Mouse (Mus musculus): ENCODE data around the gene Ash1l. TPM values are rescaled to one million over a fixed set of nuclear protein-coding genes. Genes with fewer than 3 reads are reported as not detected.

The Ash1l gene
- total RNA-seq (2021): 10 to 100 TPM; 37.7 to 39.9 TPM

DNA sequence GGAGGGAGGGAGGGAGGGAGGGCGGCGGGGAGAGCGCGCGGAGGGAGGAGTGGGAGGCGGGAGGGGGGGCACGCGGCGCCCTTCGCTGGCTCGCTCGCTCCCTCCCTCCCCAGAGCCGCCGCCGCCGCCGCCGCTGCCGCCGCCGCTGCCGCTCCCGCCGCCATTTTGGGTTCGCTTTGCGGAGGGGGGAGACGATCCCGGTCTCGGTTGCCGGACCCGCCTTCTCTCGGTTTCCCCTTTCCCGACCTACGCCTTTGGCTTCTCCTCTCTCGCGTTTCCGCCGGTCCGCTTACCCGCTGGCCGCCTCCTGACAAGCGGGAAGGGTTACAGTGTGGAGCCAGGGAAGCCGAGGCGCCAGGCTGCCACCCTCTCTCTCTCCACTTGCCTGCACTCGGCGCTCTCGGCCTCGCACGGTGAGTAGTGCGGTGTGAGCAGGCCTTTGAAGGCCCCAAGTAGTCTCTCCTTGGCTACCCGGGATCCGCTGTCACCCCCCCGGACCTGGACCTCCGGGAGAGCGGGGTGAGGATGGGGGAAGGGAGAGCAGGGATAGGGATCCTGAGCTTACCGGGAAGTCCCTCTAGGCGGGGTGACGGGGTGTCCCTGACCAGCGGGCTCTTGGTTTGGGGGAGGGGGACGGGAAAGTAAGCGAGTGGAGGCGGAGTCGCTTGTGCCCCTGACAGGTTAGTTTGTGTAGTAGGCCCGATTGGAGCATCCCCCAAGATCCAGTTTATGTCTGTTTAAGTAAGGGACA, at the start of gene Ash1l, which contains the start of gene Dap3:
Gene Ash1l, plus strand, starts transcription at position 47 of the 751 bp plus-strand sequence.
Gene Dap3, minus strand, starts transcription at position 606 of the 751 bp plus-strand sequence.
- DNase-seq: peak; percentile 77 to 88

DNA sequence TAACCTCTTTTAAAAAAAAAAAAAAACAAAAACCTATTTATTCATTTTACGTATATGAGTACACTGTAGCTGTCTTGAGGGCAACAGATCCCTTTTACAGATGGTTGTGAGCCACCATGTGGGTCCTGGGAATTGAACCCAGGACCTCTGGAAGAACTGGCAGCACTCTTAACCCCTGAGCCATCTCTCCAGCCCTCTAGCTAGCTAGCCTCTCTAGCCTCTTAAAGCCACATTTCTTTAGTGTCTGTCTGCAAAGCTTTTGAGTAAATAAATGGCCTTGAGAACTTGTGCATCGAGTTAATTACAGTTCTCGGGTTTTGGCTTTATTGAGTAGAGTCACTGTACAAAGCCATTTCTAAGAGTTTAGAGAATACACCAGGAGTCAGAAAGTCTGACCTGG, 45.6 kb upstream of the Ash1l start:
- intact Hi-C loops (cut with DNase I): no loop called here
- DNase-seq: no peak

More for the DNA sequence above, at the start of gene Ash1l, which contains the start of gene Dap3:
- intact Hi-C loops (cut with DNase I): no loop called here

DNA sequence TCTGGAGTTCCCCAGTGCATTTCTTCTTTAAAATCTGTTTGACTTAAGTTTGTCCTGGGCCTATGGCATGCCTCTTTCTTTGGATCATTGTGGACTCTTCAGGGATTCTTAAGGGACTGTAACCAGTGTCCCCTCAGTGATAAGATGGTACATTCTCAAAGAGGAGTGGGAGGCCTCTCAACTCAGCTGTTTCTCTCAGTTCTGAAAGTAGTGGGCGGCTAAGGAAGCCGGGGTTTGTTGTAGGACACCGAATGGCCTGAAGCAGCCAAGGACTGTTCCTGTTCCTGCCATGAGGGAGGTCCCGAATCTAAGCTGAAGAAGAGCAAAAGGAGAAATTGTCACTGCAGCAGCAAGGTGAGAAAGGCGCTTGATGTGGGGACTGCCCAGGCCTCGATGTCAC, 45.2 kb upstream of the Ash1l start:
- intact Hi-C loops (cut with DNase I): no loop called here

GRCm38 (mm10) chr3:88905741-88906140, 44.7 kb upstream of the Ash1l start:
- no peak for DNase-seq
- intact Hi-C loops (cut with DNase I): no loop called here

More for the DNA sequence above, 45.2 kb upstream of the Ash1l start:
- no peak for DNase-seq

DNA sequence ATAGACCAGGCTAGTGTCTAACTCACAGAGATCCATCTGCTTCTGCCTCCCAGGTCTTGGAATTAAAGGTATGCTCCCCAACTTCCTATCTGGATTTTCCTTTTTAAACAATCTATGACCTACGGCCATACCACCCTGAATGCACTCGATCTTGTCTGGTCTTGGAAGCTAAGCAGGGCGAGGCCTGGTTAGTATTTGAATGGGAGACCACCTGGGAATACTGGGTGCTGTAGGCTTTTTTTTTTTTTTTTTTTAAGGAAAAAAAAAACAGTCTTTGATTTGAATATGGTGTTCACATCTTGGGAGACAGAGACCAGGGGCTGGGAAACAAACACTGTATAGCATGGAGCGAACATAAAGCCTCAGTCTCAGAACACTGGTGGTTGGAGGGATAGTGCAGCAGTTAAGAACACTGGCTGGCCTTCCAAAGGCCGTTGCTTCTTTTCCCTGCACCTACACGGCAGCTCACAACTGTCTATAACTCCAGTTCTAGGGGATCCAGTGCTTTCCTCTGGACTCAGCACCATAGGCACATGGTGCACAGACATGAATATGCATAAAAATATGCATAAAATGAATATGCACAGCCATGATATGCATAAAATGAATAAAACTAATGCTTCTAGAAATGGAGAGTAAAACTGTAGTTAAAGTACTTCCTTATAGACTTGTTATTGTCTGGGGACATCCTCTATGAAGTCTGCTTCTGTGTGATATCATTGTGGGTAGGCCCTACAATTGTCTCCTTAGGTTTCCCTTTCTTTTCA, 43.8 kb upstream of the Ash1l start:
- intact Hi-C loops (cut with DNase I): no loop called here

DNA sequence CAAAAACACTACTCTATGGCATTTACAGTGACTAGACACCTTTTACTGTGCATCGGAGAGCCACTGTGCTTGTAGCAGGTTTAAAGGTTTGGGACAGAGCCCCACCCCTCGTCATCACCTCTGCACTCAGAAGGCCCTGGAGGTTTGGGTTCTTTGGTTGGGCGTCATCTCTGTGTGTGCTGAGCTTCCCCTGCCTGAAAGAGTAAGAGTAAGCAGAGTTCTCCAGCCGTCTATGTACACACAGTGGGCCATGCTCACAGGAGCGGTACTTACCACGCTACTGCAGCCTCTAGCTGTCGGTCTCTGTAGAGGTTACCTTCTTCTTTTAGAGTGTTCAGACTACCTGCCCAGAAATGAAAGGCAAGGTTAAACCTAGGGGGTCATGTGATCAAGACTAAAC, 37.8 kb upstream of the Ash1l start:
- intact Hi-C loops (cut with DNase I): loop anchor here (10.0 kb wide), 1 partner anchor 252 kb away; the partner anchor contains the start of genes Clk2 and Hcn3
- DNase-seq: no peak

More for the DNA sequence above, 43.8 kb upstream of the Ash1l start:
- DNase-seq: no peak

GRCm38 (mm10) chr3:88913511-88914383, 36.7 kb upstream of the Ash1l start, which contains the start of gene Msto1:
Msto1 (minus strand) TSS chr3:88913999.
- DNase-seq: peak; percentile 89 to 91
- intact Hi-C loops (cut with DNase I): loop anchor here (10.0 kb wide), 1 partner anchor 251 kb away; the partner anchor contains the start of genes Clk2 and Hcn3

- intact Hi-C loops (cut with DNase I): loop anchor here (10.0 kb wide), 1 partner anchor 250 kb away; the partner anchor contains the start of genes Clk2 and Hcn3
- peak in 1 of 2 experiments; percentile 13 for DNase-seq
These were observed 36.0 kb upstream of the Ash1l start for GRCm38 (mm10) chr3:88914384-88914810.

DNA sequence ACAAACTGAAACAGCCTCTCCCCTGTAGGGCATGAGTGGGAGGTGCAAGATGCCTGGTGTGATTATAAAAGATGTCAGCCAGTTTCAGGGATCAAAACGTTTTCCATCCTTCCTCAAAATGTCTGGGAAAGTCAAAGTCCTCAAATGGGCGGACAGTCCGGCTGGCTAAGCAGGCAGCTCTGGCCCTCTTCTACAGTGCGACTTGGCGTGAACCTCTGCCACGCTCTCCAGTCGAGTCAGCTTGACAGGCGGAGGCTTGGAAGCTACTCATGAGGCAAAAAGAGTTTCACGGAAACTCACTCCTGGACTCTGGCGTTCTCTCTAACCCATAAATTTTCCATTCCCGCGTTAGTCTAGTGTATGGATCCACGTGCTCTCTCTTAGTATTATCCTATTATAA, 31.4 kb upstream of the Ash1l start:
- DNase-seq: no peak
- intact Hi-C loops (cut with DNase I): loop anchor here (10.0 kb wide), 1 partner anchor 246 kb away; the partner anchor contains the start of genes Clk2 and Hcn3

GRCm38 (mm10) chr3:88921411-88921810, 29.0 kb upstream of the Ash1l start:
- intact Hi-C loops (cut with DNase I): no loop called here
- DNase-seq: no peak

DNA sequence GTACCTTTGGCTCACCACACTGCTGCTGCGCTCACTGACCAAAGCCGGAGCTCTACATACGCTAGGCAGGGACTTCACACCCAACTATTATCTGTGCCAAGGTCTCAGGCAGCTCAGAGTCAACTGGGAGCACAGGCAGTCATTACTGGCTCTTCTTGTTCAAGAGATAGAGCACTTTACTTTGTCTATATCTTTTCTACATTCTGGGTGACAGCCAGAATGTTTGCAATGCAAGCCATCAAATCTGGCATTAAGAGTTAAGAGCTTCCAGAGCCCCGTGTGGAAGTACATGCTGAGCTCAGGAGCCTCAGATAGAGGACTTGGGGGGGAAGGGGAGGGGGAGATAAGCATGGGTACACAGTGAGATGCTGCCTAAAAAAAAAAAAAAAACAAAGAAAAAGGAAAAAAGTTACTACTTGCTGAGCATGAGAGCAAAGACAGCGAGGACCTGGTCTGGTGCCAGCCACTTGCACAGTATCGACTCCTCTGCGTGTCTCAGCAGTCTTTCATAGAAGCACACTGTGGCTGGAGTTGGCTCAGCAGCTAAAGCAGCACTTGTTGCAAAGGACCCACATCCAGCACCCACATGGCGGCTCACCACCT, 26.3 kb upstream of the Ash1l start:
- intact Hi-C loops (cut with DNase I): no loop called here
- DNase-seq: peak; percentile 15 to 32

DNA sequence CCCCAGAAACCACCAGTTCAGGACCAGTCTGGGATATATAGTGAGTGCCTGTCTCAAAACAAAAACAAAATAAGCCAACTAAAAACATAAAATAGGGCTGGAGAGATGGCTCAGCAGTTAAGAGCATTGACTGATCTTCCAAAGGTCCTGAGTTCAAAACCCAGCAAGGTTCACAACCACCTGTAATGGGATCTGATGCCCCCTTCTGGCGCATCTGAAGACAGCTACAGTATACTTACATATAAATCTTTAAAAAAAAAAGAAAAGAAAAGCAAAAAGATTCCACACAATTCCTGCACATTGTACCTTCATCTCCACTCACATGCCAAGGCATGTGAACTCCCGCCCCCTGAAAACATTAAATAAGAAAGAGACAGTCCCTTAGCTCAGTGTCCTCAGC, 24.8 kb upstream of the Ash1l start:
- no peak for DNase-seq
- intact Hi-C loops (cut with DNase I): no loop called here

DNA sequence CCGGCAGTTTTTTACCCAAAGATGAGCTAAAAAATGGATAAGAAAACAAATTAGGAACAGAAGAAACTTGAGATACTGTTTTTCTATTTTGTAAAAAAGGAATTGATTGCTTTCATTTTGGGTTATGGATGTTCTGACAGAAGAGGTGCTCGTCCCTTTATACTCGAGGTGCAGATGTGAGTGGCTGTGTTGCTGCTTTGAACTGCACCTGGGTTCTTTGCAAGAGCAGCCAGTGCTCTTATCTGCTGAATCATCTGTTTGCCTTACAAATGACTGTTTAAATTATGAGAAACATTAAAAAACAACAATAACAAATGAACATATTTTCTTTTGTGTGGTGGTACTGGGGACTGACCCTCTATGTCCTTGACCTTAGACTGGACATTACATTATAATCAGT, 20.9 kb upstream of the Ash1l start:
- intact Hi-C loops (cut with DNase I): no loop called here
- DNase-seq: no peak

DNA sequence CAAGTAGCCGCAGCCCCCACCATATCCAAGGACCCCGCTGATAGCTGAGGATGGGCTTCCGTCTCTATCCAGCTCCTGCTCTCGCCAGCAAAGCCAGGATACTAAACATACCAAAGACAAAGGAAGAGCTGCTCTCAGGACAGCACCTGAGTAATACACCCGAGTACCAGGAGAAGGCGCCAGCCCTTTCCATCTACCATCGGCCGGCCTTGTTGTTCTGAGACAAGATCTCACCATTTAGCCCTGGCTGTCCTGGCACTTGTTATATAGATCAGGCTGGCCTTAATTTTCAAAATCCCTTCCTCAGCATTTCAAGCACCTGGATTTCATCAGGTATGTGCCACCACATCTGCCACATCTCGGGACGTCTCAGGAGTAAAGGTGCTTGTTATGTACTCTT, 11.4 kb upstream of the Ash1l start:
- intact Hi-C loops (cut with DNase I): loop anchor here (2.0 kb wide), 1 partner anchor 92 kb away; no protein-coding TSS in a partner anchor
- no peak for DNase-seq

DNA sequence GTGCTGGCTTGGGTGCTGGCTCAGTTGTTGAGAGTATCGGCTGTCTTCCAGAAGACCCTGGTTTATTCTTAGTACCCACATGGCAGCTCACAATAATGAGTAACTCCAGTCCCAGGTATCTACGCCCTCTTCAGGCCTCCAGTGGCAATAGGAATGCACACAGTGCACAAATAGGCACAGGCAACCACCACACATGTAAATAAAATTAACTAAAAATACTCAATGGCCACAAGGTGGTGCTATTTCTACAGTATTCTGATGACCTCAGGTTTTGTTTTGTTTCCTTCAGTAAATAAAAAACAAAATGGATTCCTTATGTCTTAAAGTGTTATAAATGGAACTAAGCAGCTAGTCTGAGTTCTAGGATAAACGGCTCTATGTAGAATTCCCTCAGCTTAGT, 10.7 kb upstream of the Ash1l start:
- intact Hi-C loops (cut with DNase I): loop anchor here (2.0 to 10.0 kb wide), 3 partner anchors 53 to 225 kb away; partner anchors contain the start of genes Clk2 and Hcn3

DNA sequence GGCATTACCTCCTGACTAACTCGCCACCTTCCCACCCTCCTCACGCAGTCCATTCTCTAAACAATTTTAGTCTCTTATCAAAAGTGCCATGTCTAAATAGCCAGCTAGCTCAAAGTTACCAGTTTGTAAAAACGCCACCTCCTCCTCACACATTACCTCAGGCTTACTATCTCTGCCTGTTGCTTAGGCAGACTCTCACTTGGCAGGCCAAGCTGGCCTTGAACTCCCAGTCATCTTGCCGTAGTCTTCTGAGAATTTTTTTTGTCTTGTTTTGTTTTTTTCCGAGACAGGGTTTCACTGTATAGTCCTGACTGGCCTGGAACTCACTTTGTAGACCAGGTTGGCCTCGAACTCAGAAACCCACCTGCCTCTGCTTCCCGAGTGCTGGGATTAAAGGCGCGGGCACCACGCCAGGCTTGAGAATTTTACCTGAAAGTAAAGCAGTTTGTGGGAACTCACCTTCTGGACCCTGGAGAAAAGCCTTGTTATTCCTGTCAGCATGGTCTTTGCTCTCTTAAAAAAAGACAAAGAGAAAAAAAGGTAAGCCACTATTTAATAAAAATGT, 8.0 kb upstream of the Ash1l start:
- no peak for DNase-seq
- intact Hi-C loops (cut with DNase I): loop anchor here (5.0 to 10.0 kb wide), 2 partner anchors 50 to 222 kb away; partner anchors contain the start of genes Clk2 and Hcn3

More for the DNA sequence above, 10.7 kb upstream of the Ash1l start:
- no peak for DNase-seq

GRCm38 (mm10) chr3:88944109-88944508, 6.3 kb upstream of the Ash1l start:
- intact Hi-C loops (cut with DNase I): loop anchor here (5.0 to 10.0 kb wide), 2 partner anchors 48 to 221 kb away; partner anchors contain the start of genes Clk2 and Hcn3
- no peak for DNase-seq

DNA sequence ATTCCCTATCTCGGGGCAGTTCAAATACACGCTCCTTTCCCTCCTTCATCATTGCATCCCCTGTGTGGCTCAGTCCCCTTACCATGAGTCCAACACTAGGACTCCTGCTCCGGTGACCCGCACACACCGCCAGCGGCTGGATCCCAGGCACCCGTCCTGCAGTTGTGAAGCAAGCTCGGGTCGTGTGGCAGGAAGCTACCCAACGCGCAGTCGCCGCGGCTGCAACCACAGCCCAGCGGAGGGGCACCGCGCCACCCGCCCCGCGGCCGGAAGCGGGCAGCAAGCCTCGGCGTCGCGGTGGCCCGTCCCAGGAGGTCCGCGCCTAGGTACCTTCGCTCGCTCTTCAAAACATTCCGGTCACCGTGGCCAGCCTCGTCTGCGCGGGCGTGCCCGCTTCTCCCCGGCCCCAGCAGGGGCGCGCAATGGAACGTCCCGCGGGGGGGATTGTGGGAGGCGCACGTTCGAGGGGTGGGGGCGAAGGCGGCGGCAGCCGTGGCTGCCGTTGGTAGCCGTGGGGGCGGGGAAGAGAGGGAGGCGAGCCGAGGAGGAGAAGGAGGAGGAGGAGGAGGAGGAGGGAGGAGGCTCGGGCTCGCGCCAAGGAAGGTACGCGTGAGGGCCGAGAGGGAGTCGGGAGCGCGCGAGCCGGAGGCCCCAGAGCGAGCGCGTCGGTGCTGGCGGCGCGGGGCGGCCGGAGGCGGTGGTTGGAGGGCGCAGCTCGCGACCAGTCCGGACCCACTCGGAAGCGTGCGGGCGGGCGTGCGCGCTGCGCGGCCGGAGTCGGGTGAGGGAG, 441 bp upstream of the Ash1l start:
- intact Hi-C loops (cut with DNase I): loop anchor here (10.0 kb wide), 1 partner anchor 215 kb away; the partner anchor contains the start of genes Clk2 and Hcn3
- DNase-seq: peak; percentile 86 to 91

All from heart, postnatal 36 days (tissue).